Mouse (Mus musculus) limb, embryonic 15.5 days (tissue): ENCODE results near the gene Dnase2a. TPM values are rescaled to one million over a fixed set of nuclear protein-coding genes. Genes with fewer than 3 reads are reported as not detected.
A peak's percentile ranks its signal among the peaks of the same experiment; 100 is the strongest.

Experiments used
- ATAC-seq: fragments of 200-750 bp; cut with Nextera tagmentation; 2 replicates; pipeline ENCODE4 v1.8.0; 2017; ENCODE audit warnings: low read depth, moderate TSS enrichment; ENCODE audit not compliant: insufficient number of reproducible peaks, low FRiP score, low TSS enrichment
- H3K27ac ChIP-seq: fragments of 300-500 bp; sonication (generic); 2 replicates; pipeline ENCODE4 v1.5.1; 2015; ENCODE audit warnings: moderate library complexity, mild to moderate bottlenecking, inconsistent platforms
- H3K27me3 ChIP-seq: fragments of 300-500 bp; sonication (generic); 2 replicates; pipeline ENCODE4 v1.6.1; 2015; ENCODE audit warnings: inconsistent platforms
- H3K36me3 ChIP-seq: fragments of 300-500 bp; sonication (generic); 2 replicates; pipeline ENCODE4 v1.6.1; 2015; ENCODE audit warnings: inconsistent platforms
- H3K4me1 ChIP-seq: fragments of 300-500 bp; sonication (generic); 2 replicates; pipeline ENCODE4 v1.6.1; 2015; ENCODE audit warnings: inconsistent platforms
- H3K4me2 ChIP-seq: fragments of 300-500 bp; sonication (generic); 2 replicates; pipeline ENCODE4 v1.6.1; 2015; ENCODE audit warnings: mild to moderate bottlenecking, inconsistent platforms
- H3K4me3 ChIP-seq: fragments of 300-500 bp; sonication (generic); 2 replicates; pipeline ENCODE4 v1.5.1; 2015; ENCODE audit warnings: mild to moderate bottlenecking, inconsistent platforms
- H3K9ac ChIP-seq: fragments of 300-500 bp; sonication (generic); 2 replicates; pipeline ENCODE4 v1.6.1; 2015; ENCODE audit warnings: inconsistent platforms
- H3K9me3 ChIP-seq: fragments of 300-500 bp; sonication (generic); 2 replicates; pipeline ENCODE4 v1.6.1; 2016; ENCODE audit warnings: inconsistent platforms
- WGBS: fragments of 180-500 bp; shearing (Covaris S2); methylation state at CpG from one replicate; pipeline ENCODE4 v1.1.7; 2015; 5-methylcytosine and 5-hydroxymethylcytosine counted together
- polyA plus RNA-seq: library from polyadenylated mRNA; unstranded; fragments of >200 nt; fragmentation: Nextera tagmentation; extraction: Ambion mirVana; gene quantifications from 2 replicates; pipeline ENCODE4 v1.2.1, GENCODE M21; 2015

The Dnase2a gene
- polyA plus RNA-seq, 1 experiment from 2014 or later, result 22.1 TPM

- Histone ChIP-seq H3K9me3 (no peaks in the 10 kb centered on the region), H3K4me2 (no peak overlapping the region), H3K27ac (no peak overlapping the region), H3K4me1 (peaks cover 16% of the 10 kb centered on the region), H3K9ac (no peak overlapping the region), H3K36me3 (no peaks in the 10 kb centered on the region), H3K27me3 (peaks cover 80% of the 10 kb centered on the region), H3K4me3 (no peak overlapping the region)
- ATAC-seq, result no peak
- WGBS, result 22% methylated on average over 4 of the region's 4 CpGs
These were observed 35.3 kb downstream of the Dnase2a start for GRCm38 (mm10) chr8:84943699-84944098.

- ATAC-seq, result no peak
- Histone ChIP-seq H3K9ac (no peak overlapping the region), H3K4me2 (no peak overlapping the region), H3K27ac (no peak overlapping the region), H3K9me3 (no peaks in the 10 kb centered on the region), H3K4me1 (peaks cover 16% of the 10 kb centered on the region), H3K27me3 (peaks cover 75% of the 10 kb centered on the region), H3K36me3 (no peaks in the 10 kb centered on the region), H3K4me3 (no peak overlapping the region)
- WGBS, result 3% methylated on average over 26 of the region's 26 CpGs
These were observed 36.3 kb downstream of the Dnase2a start for GRCm38 (mm10) chr8:84944478-84945160.

GRCm38 (mm10) chr8:84945235-84945632 lies 36.9 kb downstream of the Dnase2a start:
- Histone ChIP-seq H3K9ac (no peak overlapping the region), H3K4me1 (peaks cover 16% of the 10 kb centered on the region), H3K4me2 (peak overlapping the region; percentile 84; the same call in 1 of the 2 replicates), H3K9me3 (no peaks in the 10 kb centered on the region), H3K27ac (no peak overlapping the region), H3K4me3 (peak overlapping the region; percentile 43; the same call in 1 of the 2 replicates), H3K36me3 (no peaks in the 10 kb centered on the region), H3K27me3 (peaks cover 79% of the 10 kb centered on the region)
- WGBS, result 5% methylated on average over 11 of the region's 11 CpGs
- no peak for ATAC-seq

GRCm38 (mm10) chr8:84945633-84946527 lies 37.5 kb downstream of the Dnase2a start:
- peak overlapping the region; percentile 84 for H3K4me2 ChIP-seq
- H3K4me1 ChIP-seq, result peaks cover 16% of the 10 kb centered on the region
- H3K36me3 ChIP-seq, result no peaks in the 10 kb centered on the region
- ATAC-seq, result no peak
- no peaks in the 10 kb centered on the region for H3K9me3 ChIP-seq
- under 1% methylated on average over 44 of the region's 67 CpGs for WGBS
- peaks cover 81% of the 10 kb centered on the region for H3K27me3 ChIP-seq
- H3K9ac ChIP-seq, result no peak overlapping the region
- peak overlapping the region; percentile 43 for H3K4me3 ChIP-seq
- H3K27ac ChIP-seq, result no peak overlapping the region

GRCm38 (mm10) chr8:84946528-84947240 lies 38.3 kb downstream of the Dnase2a start, which contains the start of gene Rtbdn:
Rtbdn (plus strand) TSS chr8:84946991.
- no peak for ATAC-seq
- 13% methylated on average over 17 of the region's 17 CpGs for WGBS

GRCm38 (mm10) chr8:84947241-84947545 lies 38.8 kb downstream of the Dnase2a start:
- H3K4me1 ChIP-seq, result peaks cover 16% of the 10 kb centered on the region
- no peaks in the 10 kb centered on the region for H3K36me3 ChIP-seq
- H3K9ac ChIP-seq, result no peak overlapping the region
- H3K27me3 ChIP-seq, result peaks cover 83% of the 10 kb centered on the region
- H3K4me3 ChIP-seq, result no peak overlapping the region
- no peak overlapping the region for H3K4me2 ChIP-seq
- 10% methylated on average over 9 of the region's 9 CpGs for WGBS
- no peaks in the 10 kb centered on the region for H3K9me3 ChIP-seq
- no peak for ATAC-seq
- H3K27ac ChIP-seq, result no peak overlapping the region

More at GRCm38 (mm10) chr8:84946528-84947240, 38.3 kb downstream of the Dnase2a start, which contains the start of gene Rtbdn:
- Histone ChIP-seq H3K9ac (no peak within 1 kb of the TSS), H3K27ac (no peak within 1 kb of the TSS), H3K9me3 (no peaks in the 10 kb centered on the region), H3K36me3 (no peaks in the 10 kb centered on the region), H3K27me3 (peaks cover 81% of the 10 kb centered on the region), H3K4me1 (peaks cover 16% of the 10 kb centered on the region), H3K4me2 (peak within 1 kb of the TSS; percentile 84), H3K4me3 (peak within 1 kb of the TSS; percentile 43)

GRCm38 (mm10) chr8:84949753-84950152 lies 41.4 kb downstream of the Dnase2a start:
- Histone ChIP-seq H3K9me3 (no peaks in the 10 kb centered on the region), H3K9ac (no peak overlapping the region), H3K4me3 (no peak overlapping the region), H3K27ac (no peak overlapping the region), H3K27me3 (peaks cover 74% of the 10 kb centered on the region), H3K4me2 (no peak overlapping the region), H3K4me1 (peaks cover 17% of the 10 kb centered on the region), H3K36me3 (no peaks in the 10 kb centered on the region)
- WGBS, result 21% methylated on average over 12 of the region's 12 CpGs
- no peak for ATAC-seq

GRCm38 (mm10) chr8:84952612-84953255 lies 44.4 kb downstream of the Dnase2a start:
- 0 out of 2 replicates have a peak overlapping the region, but pooled peaks have one; percentile 14 for H3K4me2 ChIP-seq
- H3K4me1 ChIP-seq, result peaks cover 5% of the 10 kb centered on the region
- H3K9ac ChIP-seq, result no peak overlapping the region
- no peak overlapping the region for H3K4me3 ChIP-seq
- no peak for ATAC-seq
- no peaks in the 10 kb centered on the region for H3K9me3 ChIP-seq
- peaks cover 10% of the 10 kb centered on the region for H3K36me3 ChIP-seq
- H3K27me3 ChIP-seq, result peaks cover 47% of the 10 kb centered on the region
- no peak overlapping the region for H3K27ac ChIP-seq
- WGBS, result 4% methylated on average over 18 of the region's 18 CpGs

- no peak overlapping the region for H3K9ac ChIP-seq
- peaks cover 31% of the 10 kb centered on the region for H3K36me3 ChIP-seq
- ATAC-seq, result no peak
- H3K4me3 ChIP-seq, result no peak overlapping the region
- WGBS, result 49% methylated on average over 2 of the region's 2 CpGs
- peaks cover 16% of the 10 kb centered on the region for H3K27me3 ChIP-seq
- no peak overlapping the region for H3K27ac ChIP-seq
- no peaks in the 10 kb centered on the region for H3K9me3 ChIP-seq
- peaks cover 5% of the 10 kb centered on the region for H3K4me1 ChIP-seq
- no peak overlapping the region for H3K4me2 ChIP-seq
These were observed 48.4 kb downstream of the Dnase2a start for GRCm38 (mm10) chr8:84956768-84957167.

GRCm38 (mm10) chr8:84959811-84960210 lies 51.5 kb downstream of the Dnase2a start:
- no peaks in the 10 kb centered on the region for H3K27me3 ChIP-seq
- H3K9ac ChIP-seq, result no peak overlapping the region
- H3K9me3 ChIP-seq, result no peaks in the 10 kb centered on the region
- peaks cover 1% of the 10 kb centered on the region for H3K4me1 ChIP-seq
- H3K27ac ChIP-seq, result no peak overlapping the region
- peaks cover 34% of the 10 kb centered on the region for H3K36me3 ChIP-seq
- H3K4me3 ChIP-seq, result no peak overlapping the region
- no peak for ATAC-seq
- WGBS, result 91% methylated on average over 7 of the region's 7 CpGs
- no peak overlapping the region for H3K4me2 ChIP-seq

GRCm38 (mm10) chr8:84963952-84964351 lies 55.6 kb downstream of the Dnase2a start:
- Histone ChIP-seq H3K4me1 (peaks cover 24% of the 10 kb centered on the region), H3K27me3 (no peaks in the 10 kb centered on the region), H3K4me2 (no peak overlapping the region), H3K36me3 (peaks cover 17% of the 10 kb centered on the region), H3K27ac (no peak overlapping the region), H3K9me3 (no peaks in the 10 kb centered on the region), H3K4me3 (no peak overlapping the region), H3K9ac (no peak overlapping the region)
- no peak for ATAC-seq
- WGBS, result 87% methylated on average over 4 of the region's 4 CpGs
